Mouse (Mus musculus): Measurements from ENCODE around the gene Lrba. TPM values are rescaled to one million over a fixed set of nuclear protein-coding genes. Genes with fewer than 3 reads are reported as not detected.

The Lrba gene
- total and polyA plus RNA-seq, 3 experiments = 12.3 to 22.6 (median 13.8) TPM

GRCm38 (mm10) chr3:86539555-86540168 lies 315.2 kb downstream of the Lrba start:
- no peaks in the 10 kb centered on the region for H3K36me3 ChIP-seq (replicated peaks in 1 of 2; ENCODE audit: control insufficient read depth in 1 of 2, insufficient read depth in 1 of 2, low read length in 1 of 2)
- TF ChIP-seq ETS1 (conservative IDR thresholded peaks at IDR 0.05; ENCODE audit: low read depth, low read length) = no peak
- no peak for TF ChIP-seq SMC3 (IDR thresholded peaks at IDR 0.05; ENCODE audit: low read depth, low read length)
- TF ChIP-seq ZC3H11A (IDR thresholded peaks at IDR 0.05; ENCODE audit: low read depth, low read length) = no peak
- TF ChIP-seq IRF4 (IDR thresholded peaks at IDR 0.05; ENCODE audit: low read depth, low read length) = no peak
- TF ChIP-seq RCOR1 (conservative IDR thresholded peaks at IDR 0.05; ENCODE audit: low read depth, low read length) = no peak
- no peak for TF ChIP-seq MEF2A (IDR thresholded peaks at IDR 0.05; ENCODE audit: borderline replicate concordance, low read depth, low read length)
- TF ChIP-seq BHLHE40 (IDR thresholded peaks at IDR 0.05; ENCODE audit: low read depth, low read length) = no peak
- no peak for TF ChIP-seq CHD2 (IDR thresholded peaks at IDR 0.05; ENCODE audit: low read length)
- no peak for TF ChIP-seq E2F4 (IDR thresholded peaks at IDR 0.05; ENCODE audit: insufficient replicate concordance, low read depth, low read length)
- no peak for TF ChIP-seq MYC (IDR thresholded peaks at IDR 0.05; ENCODE audit: low read depth, low read length)
- no peak for TF ChIP-seq NRF1 (IDR thresholded peaks at IDR 0.05; ENCODE audit: low read depth, low read length)
- TF ChIP-seq EP300 (IDR thresholded peaks at IDR 0.05; ENCODE audit: low read length) = no peak
- TF ChIP-seq USF2 (conservative IDR thresholded peaks at IDR 0.05; ENCODE audit: low read depth, low read length) = no peak
- no peak for TF ChIP-seq CHD1 (IDR thresholded peaks at IDR 0.05; ENCODE audit: low read depth, low read length)
- no peak for TF ChIP-seq HCFC1 (IDR thresholded peaks at IDR 0.05; ENCODE audit: low read depth, low read length)
- TF ChIP-seq JUN (IDR thresholded peaks at IDR 0.05; ENCODE audit: insufficient read depth, low read depth, low read length) = no peak
- dilution Hi-C loops (cut with MboI; ENCODE audit: extremely low pct_ligation_motif_present, extremely low pct_unique_long_range_greater_than_20kb, low sequenced_read_pairs) = no loop called here
- peaks cover 0 to 14% of the 10 kb centered on the region in 2 experiments; a peak in 3 of 4 replicates for H3K4me1 ChIP-seq (ENCODE audit: control insufficient read depth in 1 of 2, insufficient read depth in 2 of 2)
- no peaks in the 10 kb centered on the region for H3K79me2 ChIP-seq (replicated peaks; ENCODE audit: control insufficient read depth, extremely low read depth, insufficient read depth, poor library complexity, severe bottlenecking)
- H3K9ac ChIP-seq (ENCODE audit: insufficient read depth, low read depth) = no peak overlapping the region
- H3K27me3 ChIP-seq (replicated peaks) = no peaks in the 10 kb centered on the region
- no peak overlapping the region for H3K4me2 ChIP-seq (ENCODE audit: insufficient read depth, low read depth, poor library complexity, severe bottlenecking)
- no peak for DNase-seq (ENCODE audit: extremely low read depth)
- no peak overlapping the region for H3K4me3 ChIP-seq (replicated peaks in 1 of 3; ENCODE audit: low read depth in 2 of 3, low read length in 2 of 3, poor library complexity in 1 of 3)
- no peak overlapping the region for H3K27ac ChIP-seq (ENCODE audit: insufficient read depth, low read depth)
- no peaks in the 10 kb centered on the region for H3K9me3 ChIP-seq (replicated peaks; ENCODE audit: low read length)
- in situ Hi-C loops (cut with MboI; ENCODE audit: low pct_ligation_motif_present, low pct_unique_long_range_greater_than_20kb, low sequenced_read_pairs) = no loop called here

GRCm38 (mm10) chr3:86541074-86541614 lies 316.7 kb downstream of the Lrba start:
- in situ Hi-C loops (cut with MboI; ENCODE audit: low pct_ligation_motif_present, low pct_unique_long_range_greater_than_20kb, low sequenced_read_pairs) = no loop called here
- Histone ChIP-seq H3K27ac (ENCODE audit: insufficient read depth, low read depth) (no peak overlapping the region), H3K79me2 (replicated peaks; ENCODE audit: control insufficient read depth, extremely low read depth, insufficient read depth, poor library complexity, severe bottlenecking) (no peaks in the 10 kb centered on the region), H3K9ac (ENCODE audit: insufficient read depth, low read depth) (no peak overlapping the region), H3K36me3 (replicated peaks in 1 of 2; ENCODE audit: control insufficient read depth in 1 of 2, insufficient read depth in 1 of 2, low read length in 1 of 2) (no peaks in the 10 kb centered on the region), H3K9me3 (replicated peaks; ENCODE audit: low read length) (no peaks in the 10 kb centered on the region), H3K27me3 (replicated peaks) (no peaks in the 10 kb centered on the region), H3K4me1 (ENCODE audit: control insufficient read depth in 1 of 2, insufficient read depth in 2 of 2) (peaks cover 0 to 14% of the 10 kb centered on the region in 2 experiments; a peak in 3 of 4 replicates), H3K4me3 (replicated peaks in 1 of 3; ENCODE audit: low read depth in 2 of 3, low read length in 2 of 3, poor library complexity in 1 of 3) (no peak overlapping the region), H3K4me2 (ENCODE audit: insufficient read depth, low read depth, poor library complexity, severe bottlenecking) (no peak overlapping the region)
- no peak for DNase-seq (ENCODE audit: extremely low read depth)
- TF ChIP-seq SIN3A (IDR thresholded peaks at IDR 0.05; ENCODE audit: low read length) (no peak), EP300 (IDR thresholded peaks at IDR 0.05; ENCODE audit: low read length) (no peak), KAT2A (IDR thresholded peaks at IDR 0.05; ENCODE audit: insufficient replicate concordance, low read length) (no peak), RAD21 (IDR thresholded peaks at IDR 0.05; ENCODE audit: low read depth, low read length) (no peak), USF1 (IDR thresholded peaks at IDR 0.05; ENCODE audit: low read depth, low read length) (no peak), NELFE (IDR thresholded peaks at IDR 0.05; ENCODE audit: low read depth, low read length) (no peak), MAFK (IDR thresholded peaks at IDR 0.05; ENCODE audit: insufficient replicate concordance, low read length) (no peak), SMC3 (IDR thresholded peaks at IDR 0.05; ENCODE audit: low read depth, low read length) (no peak), NRF1 (IDR thresholded peaks at IDR 0.05; ENCODE audit: low read depth, low read length) (no peak), MYC (IDR thresholded peaks at IDR 0.05; ENCODE audit: low read depth, low read length) (no peak), UBTF (IDR thresholded peaks at IDR 0.05; ENCODE audit: low read depth, low read length) (no peak), POLR2AphosphoS2 (IDR thresholded peaks at IDR 0.05; ENCODE audit: low read depth, low read length) (no peak)
- dilution Hi-C loops (cut with MboI; ENCODE audit: extremely low pct_ligation_motif_present, extremely low pct_unique_long_range_greater_than_20kb, low sequenced_read_pairs) = no loop called here

Data from CH12.LX (cell line).